9 mouse cellular contexts compared by ENCODE assay signal in genomic region chr3:79285097-79285675, GRCm38 (mm10). TPM values are rescaled to one million over a fixed set of nuclear protein-coding genes. Genes with fewer than 3 reads are reported as not detected.
DNase-seq lines count a peak whose midpoint lies in the region; ATAC-seq lines count a peak whose summit lies in the region.
"Had no signal": no experiment of that assay in that cellular context is flagged by ENCODE, and none has a peak within 500 bp of the region (broad histone marks: within the 10 kb centered on the region; RNA-seq: fewer than 3 reads in every experiment).

No protein-coding gene starts in this region.

- H3K4me2 ChIP-seq in liver, embryonic 16.5 days (ENCODE audit: low read depth, low read length) = peak overlapping the region; percentile 79

- intact Hi-C loops in left cerebral cortex, postnatal 36 days (cut with DNase I) = loop anchor here (5.0 to 10.0 kb wide), 3 partner anchors 33 to 280 kb away; partner anchors contain the start of gene Fnip2
- intact Hi-C loops in heart, postnatal 10 days (cut with DNase I) = loop anchor here (5.0 kb wide), 2 partner anchors 207 to 302 kb away; no protein-coding TSS in a partner anchor

- H3K36me3 ChIP-seq in liver, embryonic 16.5 days (ENCODE audit: control insufficient read depth, insufficient read depth) = no peaks in the 10 kb centered on the region

- WGBS in liver, embryonic 16.5 days (ENCODE audit: insufficient replicate concordance) = 56% methylated on average over 13 of the region's 13 CpGs

- no peak for ATAC-seq in liver, embryonic 16.5 days (ENCODE audit: low read depth)
- no peak for ATAC-seq in monocyte, adult 5-6 weeks (replicated peaks; ENCODE audit: insufficient number of reproducible peaks, low FRiP score, low TSS enrichment, poor library complexity, severe bottlenecking)

- H3K9me3 ChIP-seq in liver, embryonic 16.5 days (replicated peaks; ENCODE audit: control insufficient read depth, low read length) = no peaks in the 10 kb centered on the region

- DNase-seq in left cerebral cortex, postnatal 36 days (ENCODE audit: low spot score in 2 of 2) = peak; percentile 15 to 29
- DNase-seq in left cerebral cortex, adult 11 months (ENCODE audit: low spot score) = no peak
- DNase-seq in cerebellum, postnatal 14 days = peak; percentile 71 to 74
- DNase-seq in heart, postnatal 10 days = peak; percentile 24 to 30
- DNase-seq in ovary, postnatal 14 days (ENCODE audit: low spot score) = no peak
- DNase-seq in kidney, adult 18-20 months = no peak

- peaks cover 40% of the 10 kb centered on the region for H3K27me3 ChIP-seq in liver, embryonic 16.5 days (ENCODE audit: control insufficient read depth, insufficient read depth, low read depth, low read length)

- peak overlapping the region; percentile 73 for H3K4me3 ChIP-seq in liver, embryonic 16.5 days (ENCODE audit: low read depth, low read length)

- H3K4me1 ChIP-seq in liver, embryonic 16.5 days (ENCODE audit: control insufficient read depth, low read depth, low read length) = peaks cover 5% of the 10 kb centered on the region

- no peak overlapping the region for H3K27ac ChIP-seq in liver, embryonic 16.5 days (ENCODE audit: low read length)

- no peak overlapping the region for H3K9ac ChIP-seq in liver, embryonic 16.5 days (ENCODE audit: low read depth, low read length)

RNA-seq across cellular contexts. Expression of gene Rapgef2, which starts 1.1 kb away (rescaled TPM):
- total RNA-seq in left cerebral cortex, postnatal 36 days (2021) = 100 to 1,000 TPM; 114 to 136 TPM
- 10 to 100 TPM; 40.2 to 51.6 TPM for total RNA-seq in heart, postnatal 10 days (2021)
- polyA plus RNA-seq in liver, embryonic 16.5 days (2015; fragmentation: Nextera tagmentation; extraction: Ambion mirVana) = 1.0 and 1.4 TPM in 2 replicates
- 28.9 to 48.8 TPM (median 34.6 TPM) in 3 replicates for total RNA-seq in monocyte, adult 5-6 weeks (2017)

RNA-seq across cellular contexts. Expression of gene Gm17359, which starts 51.3 kb away (rescaled TPM):
- total RNA-seq in left cerebral cortex, postnatal 36 days (2021) = not detected
- total RNA-seq in heart, postnatal 10 days (2021) = not detected
- 0.05 TPM in 1 of 2 replicates, not detected in the other for polyA plus RNA-seq in liver, embryonic 16.5 days (2015; fragmentation: Nextera tagmentation; extraction: Ambion mirVana)
- not detected in 3 replicates for total RNA-seq in monocyte, adult 5-6 weeks (2017)
- polyA plus RNA-seq: large intestine, adult 2 months had no signal

Comparison
In these comparisons a context has a peak if more than half of its experiments do, and no peak if none do; other contexts are left out.
1. DNase-seq: peak in left cerebral cortex, postnatal 36 days (2 of 2), cerebellum, postnatal 14 days (2 of 2) and heart, postnatal 10 days (2 of 2); none in left cerebral cortex, adult 11 months (single experiment), ovary, postnatal 14 days (single experiment) and kidney, adult 18-20 months (single experiment).